Mouse (Mus musculus): ENCODE data around the gene Gabbr1. TPM values are rescaled to one million over a fixed set of nuclear protein-coding genes. Genes with fewer than 3 reads are reported as not detected.
A peak's percentile ranks its signal among the peaks of the same experiment; 100 is the strongest.
"Not testable (repeated sequence)": the region's sequence is repeated elsewhere in the genome, so short reads cannot be mapped to it uniquely, and the experiment has no call there.

Gabbr1 gene
- polyA plus RNA-seq, 1 experiment from 2014 or later: 4.6 TPM

DNA sequence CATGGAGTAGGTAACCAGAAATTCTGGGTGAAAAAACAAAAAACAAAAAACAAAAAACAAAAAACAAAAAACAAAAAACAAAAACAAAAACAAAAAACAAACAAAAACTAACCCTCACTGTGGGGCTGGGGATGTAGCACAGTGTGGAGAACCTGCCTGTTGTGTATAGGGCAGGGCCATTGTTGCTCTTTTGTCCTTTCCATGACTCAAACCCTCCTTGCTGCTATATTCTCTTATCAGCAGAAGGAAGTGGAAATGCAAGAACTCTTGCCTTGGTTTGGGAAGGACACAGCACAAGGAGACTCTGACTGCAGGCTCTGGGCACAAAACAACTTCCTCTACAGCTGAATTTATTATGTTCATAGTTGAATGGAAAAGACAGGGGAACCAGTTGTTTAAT lies 29.4 kb upstream of the Gabbr1 start:
- ATAC-seq (replicated peaks; ENCODE audit: insufficient number of reproducible peaks, insufficient read depth, low FRiP score, low read depth): no peak

DNA sequence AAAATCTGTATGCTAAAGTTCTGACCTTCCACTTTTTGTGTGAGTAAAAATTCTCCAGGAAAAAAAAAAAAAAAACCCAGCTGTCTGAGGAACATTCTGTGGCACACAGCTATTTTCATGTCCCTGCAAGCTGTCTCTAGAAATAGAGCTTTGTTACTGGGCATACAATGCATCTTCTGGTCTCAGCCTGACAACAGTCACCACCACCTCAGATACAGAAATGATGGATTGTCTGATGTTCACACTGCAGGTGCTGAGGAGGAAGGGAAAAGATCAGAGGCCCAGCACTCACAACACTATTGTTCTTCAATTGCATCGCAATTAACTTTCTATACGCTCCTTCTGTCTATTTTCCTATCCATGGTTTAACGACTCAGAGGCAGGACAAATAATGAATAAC lies 27.4 kb upstream of the Gabbr1 start:
- H3K9me3 ChIP-seq (replicated peaks): no peaks in the 10 kb centered on the region
- H3K9ac ChIP-seq: no peak overlapping the region
- no peak overlapping the region for H3K27ac ChIP-seq
- H3K27me3 ChIP-seq: no peaks in the 10 kb centered on the region
- no peaks in the 10 kb centered on the region for H3K36me3 ChIP-seq
- H3K4me2 ChIP-seq: no peak overlapping the region
- ATAC-seq (replicated peaks; ENCODE audit: insufficient number of reproducible peaks, insufficient read depth, low FRiP score, low read depth): no peak
- H3K4me1 ChIP-seq (replicated peaks): no peaks in the 10 kb centered on the region
- no peak overlapping the region for H3K4me3 ChIP-seq
- WGBS: 80% methylated on average over 3 of the region's 3 CpGs

More for the DNA sequence above, 29.4 kb upstream of the Gabbr1 start:
- Histone ChIP-seq H3K4me2 (no peak overlapping the region), H3K9me3 (replicated peaks) (no peaks in the 10 kb centered on the region), H3K9ac (no peak overlapping the region), H3K27ac (no peak overlapping the region), H3K4me3 (no peak overlapping the region), H3K27me3 (no peaks in the 10 kb centered on the region), H3K4me1 (replicated peaks) (no peaks in the 10 kb centered on the region), H3K36me3 (no peaks in the 10 kb centered on the region)

DNA sequence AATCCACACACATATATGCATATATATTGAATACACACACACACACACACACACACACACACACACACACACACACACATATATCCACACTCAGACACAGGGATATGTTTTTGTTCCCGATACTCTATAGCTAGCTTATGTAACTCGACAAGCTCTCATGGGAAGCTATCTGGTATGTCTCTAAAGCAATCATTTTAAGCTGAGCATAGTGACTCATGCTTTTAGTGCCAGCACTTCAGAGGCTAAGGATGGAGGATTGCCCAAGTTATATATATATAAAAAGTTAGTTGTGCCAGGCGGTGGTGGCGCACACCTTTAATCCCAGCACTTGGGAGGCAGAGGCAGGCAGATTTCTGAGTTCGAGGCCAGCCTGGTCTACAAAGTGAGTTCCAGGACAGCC lies 26.5 kb upstream of the Gabbr1 start:
- H3K9ac ChIP-seq; H3K4me3 ChIP-seq; H3K27me3 ChIP-seq; H3K36me3 ChIP-seq; H3K4me1 ChIP-seq (replicated peaks); H3K27ac ChIP-seq; H3K9me3 ChIP-seq (replicated peaks); H3K4me2 ChIP-seq; ATAC-seq (replicated peaks; ENCODE audit: insufficient number of reproducible peaks, insufficient read depth, low FRiP score, low read depth): not testable (repeated sequence)
- WGBS: 82% methylated on average over 5 of the region's 5 CpGs

DNA sequence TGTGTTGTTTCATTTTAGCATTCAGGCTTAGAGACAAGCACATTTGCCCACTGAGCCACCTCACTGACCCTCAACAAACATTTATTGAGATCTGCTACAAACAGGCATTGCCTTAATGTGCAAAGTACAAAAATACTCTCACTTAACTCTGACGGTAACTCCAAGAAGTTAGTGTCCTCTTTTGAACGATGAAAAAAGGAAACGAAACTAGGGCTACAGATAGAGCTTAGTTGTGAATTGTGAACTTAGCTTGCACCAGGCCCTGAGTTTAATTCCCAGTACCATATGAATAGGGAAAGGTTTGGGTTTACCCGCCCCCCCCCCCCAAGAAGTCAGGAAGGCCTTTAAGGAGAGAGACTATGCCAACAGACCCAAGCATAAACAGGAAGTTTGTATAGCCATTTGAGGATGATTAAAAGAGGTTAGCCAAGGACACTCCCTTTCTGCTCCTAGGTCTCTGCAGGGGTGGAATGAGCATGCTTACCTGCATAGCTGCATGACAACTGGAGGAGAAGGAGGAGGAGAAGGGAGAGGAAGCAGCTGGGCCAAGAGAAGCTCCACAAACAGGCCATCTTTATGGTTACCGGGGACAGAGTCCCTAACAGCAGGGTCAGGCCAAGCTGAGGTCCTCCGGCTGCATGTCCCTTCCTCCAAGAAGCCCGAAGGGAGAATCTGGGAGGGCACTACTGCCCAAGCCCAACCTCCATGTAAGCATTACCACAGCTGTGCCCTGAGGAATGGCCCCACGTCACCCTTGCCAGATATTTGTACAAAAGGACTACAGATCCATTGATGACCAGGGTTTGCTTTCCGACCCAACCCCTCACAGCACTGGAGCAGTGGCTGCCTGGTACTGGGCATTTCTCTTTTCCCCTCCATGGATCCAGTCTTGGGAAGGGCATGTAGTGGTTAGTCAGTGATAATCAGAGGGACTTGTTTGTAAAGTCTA lies 22.9 kb upstream of the Gabbr1 start, which contains the start of gene Mog:
TSS of gene Mog (minus strand) at position 771 of the 949 bp plus-strand sequence.
- Histone ChIP-seq H3K4me3 (no peak within 1 kb of the TSS), H3K9me3 (replicated peaks) (no peaks in the 10 kb centered on the region), H3K27me3 (no peaks in the 10 kb centered on the region), H3K9ac (no peak within 1 kb of the TSS), H3K4me1 (replicated peaks) (no peaks in the 10 kb centered on the region), H3K36me3 (no peaks in the 10 kb centered on the region), H3K27ac (no peak within 1 kb of the TSS), H3K4me2 (no peak within 1 kb of the TSS)
- ATAC-seq (replicated peaks; ENCODE audit: insufficient number of reproducible peaks, insufficient read depth, low FRiP score, low read depth): no peak
- WGBS: 66% methylated on average over 9 of the region's 9 CpGs

DNA sequence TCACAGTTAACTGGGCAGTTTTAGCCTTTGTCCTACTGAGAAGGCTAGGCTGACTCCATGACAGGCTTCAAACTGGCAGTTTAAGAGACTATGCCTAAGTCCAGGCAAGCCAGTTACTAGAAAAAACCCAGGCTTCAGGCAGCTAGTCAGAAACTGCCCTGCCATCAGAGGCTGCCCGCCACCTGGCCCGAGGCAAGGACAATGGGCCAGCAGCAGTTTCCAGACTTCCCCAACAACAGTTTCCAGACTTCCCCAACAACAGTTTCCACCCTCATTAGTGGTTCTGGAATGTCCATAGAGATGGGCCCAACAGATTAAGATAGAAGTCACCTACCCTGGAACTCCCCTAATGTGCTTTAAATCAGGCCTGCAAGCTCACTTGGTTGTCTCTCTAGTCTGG lies 19.3 kb upstream of the Gabbr1 start:
- WGBS: 82% methylated on average over 2 of the region's 2 CpGs
- no peak for ATAC-seq (replicated peaks; ENCODE audit: insufficient number of reproducible peaks, insufficient read depth, low FRiP score, low read depth)
- Histone ChIP-seq H3K9me3 (replicated peaks) (no peaks in the 10 kb centered on the region), H3K4me1 (replicated peaks) (peaks cover 3% of the 10 kb centered on the region), H3K9ac (no peak overlapping the region), H3K4me3 (no peak overlapping the region), H3K4me2 (no peak overlapping the region), H3K27ac (no peak overlapping the region), H3K27me3 (no peaks in the 10 kb centered on the region), H3K36me3 (no peaks in the 10 kb centered on the region)

DNA sequence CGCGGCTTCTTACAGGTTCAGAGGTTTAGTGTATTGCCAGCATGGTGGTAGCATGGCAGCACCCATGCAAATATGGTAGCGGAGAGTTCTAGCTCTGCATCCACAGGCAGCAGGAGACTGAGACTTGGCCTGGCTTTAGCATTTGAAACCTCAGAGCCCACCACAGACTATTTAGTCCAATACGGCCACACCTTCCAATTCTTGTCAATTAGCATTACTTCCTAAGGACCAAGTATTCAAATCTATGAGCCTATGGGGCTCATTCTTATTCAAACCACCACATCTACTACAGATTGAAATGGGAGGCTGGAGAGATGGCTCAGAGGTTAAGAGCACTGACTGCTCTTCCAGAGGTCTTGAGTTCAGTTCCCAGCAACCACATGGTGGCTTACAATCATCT lies 18.3 kb upstream of the Gabbr1 start:
- Histone ChIP-seq H3K27ac (no peak overlapping the region; the same call in 1 of the 2 replicates), H3K9me3 (replicated peaks) (no peaks in the 10 kb centered on the region)
- 92% methylated on average over 4 of the region's 4 CpGs for WGBS

DNA sequence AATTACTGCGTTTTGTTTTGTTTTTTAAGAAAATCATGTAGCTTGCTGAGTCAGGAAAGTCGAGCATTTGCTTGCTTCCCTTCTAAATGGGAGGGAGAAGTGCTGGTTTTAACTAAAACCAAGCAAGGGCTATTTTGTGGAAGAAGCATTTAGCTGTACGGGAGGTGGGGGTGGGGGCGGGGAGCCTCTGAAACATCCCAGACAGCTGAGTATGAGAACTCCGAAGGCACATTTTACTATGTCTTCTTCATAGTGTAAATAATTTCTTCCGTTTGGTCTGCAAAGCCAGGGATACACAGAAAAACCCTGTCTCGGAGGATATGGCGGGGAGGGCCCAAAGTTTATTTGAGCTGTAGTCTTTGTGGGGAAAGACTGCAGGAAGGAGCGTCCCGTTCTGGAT lies 17.6 kb upstream of the Gabbr1 start:
- ATAC-seq (replicated peaks; ENCODE audit: insufficient number of reproducible peaks, insufficient read depth, low FRiP score, low read depth): no peak
- no peaks in the 10 kb centered on the region for H3K9me3 ChIP-seq (replicated peaks)
- peak overlapping the region; percentile 64 for H3K4me3 ChIP-seq
- WGBS: 9% methylated on average over 10 of the region's 10 CpGs
- no peaks in the 10 kb centered on the region for H3K36me3 ChIP-seq
- peaks cover 3% of the 10 kb centered on the region for H3K4me1 ChIP-seq (replicated peaks)
- peak overlapping the region; percentile 56; the same call in 1 of the 2 replicates for H3K9ac ChIP-seq
- H3K4me2 ChIP-seq: peak overlapping the region; percentile 66
- H3K27ac ChIP-seq: peak overlapping the region; percentile 87
- H3K27me3 ChIP-seq: no peaks in the 10 kb centered on the region

More for the DNA sequence above, 18.3 kb upstream of the Gabbr1 start:
- no peak overlapping the region for H3K9ac ChIP-seq
- H3K36me3 ChIP-seq: no peaks in the 10 kb centered on the region
- no peak overlapping the region for H3K4me3 ChIP-seq
- no peaks in the 10 kb centered on the region for H3K27me3 ChIP-seq
- peaks cover 3% of the 10 kb centered on the region for H3K4me1 ChIP-seq (replicated peaks)
- no peak for ATAC-seq (replicated peaks; ENCODE audit: insufficient number of reproducible peaks, insufficient read depth, low FRiP score, low read depth)
- H3K4me2 ChIP-seq: no peak overlapping the region

DNA sequence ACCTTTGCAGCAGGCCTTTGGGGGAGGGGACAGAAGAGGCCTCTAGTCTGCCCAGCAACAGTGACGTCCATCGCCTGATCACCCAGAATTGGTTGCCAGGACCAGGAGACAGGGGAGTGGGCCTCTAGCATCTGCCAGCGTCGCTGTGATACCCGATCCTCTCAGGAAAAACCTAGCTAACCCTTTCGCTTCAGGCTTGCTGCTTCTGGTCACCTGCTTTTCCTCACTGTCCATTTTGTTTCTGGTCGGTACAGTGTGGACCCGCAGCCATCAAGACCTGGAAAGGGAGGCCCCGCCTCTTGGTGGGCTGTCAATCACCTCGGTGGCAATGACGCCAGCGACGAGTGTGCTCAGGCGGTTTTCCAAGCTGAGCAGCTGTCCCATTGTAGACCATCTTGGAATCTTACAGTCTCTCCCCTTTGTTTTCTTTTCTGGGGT lies 17.1 kb upstream of the Gabbr1 start:
- under 1% methylated on average over 14 of the region's 14 CpGs for WGBS
- H3K27ac ChIP-seq: peak overlapping the region; percentile 87
- no peaks in the 10 kb centered on the region for H3K36me3 ChIP-seq
- peak overlapping the region; percentile 66 for H3K4me2 ChIP-seq
- ATAC-seq (replicated peaks; ENCODE audit: insufficient number of reproducible peaks, insufficient read depth, low FRiP score, low read depth): peak; percentile 97
- no peaks in the 10 kb centered on the region for H3K27me3 ChIP-seq
- H3K9ac ChIP-seq: peak overlapping the region; percentile 56
- peak overlapping the region; percentile 64 for H3K4me3 ChIP-seq
- no peaks in the 10 kb centered on the region for H3K9me3 ChIP-seq (replicated peaks)
- peaks cover 3% of the 10 kb centered on the region for H3K4me1 ChIP-seq (replicated peaks)

DNA sequence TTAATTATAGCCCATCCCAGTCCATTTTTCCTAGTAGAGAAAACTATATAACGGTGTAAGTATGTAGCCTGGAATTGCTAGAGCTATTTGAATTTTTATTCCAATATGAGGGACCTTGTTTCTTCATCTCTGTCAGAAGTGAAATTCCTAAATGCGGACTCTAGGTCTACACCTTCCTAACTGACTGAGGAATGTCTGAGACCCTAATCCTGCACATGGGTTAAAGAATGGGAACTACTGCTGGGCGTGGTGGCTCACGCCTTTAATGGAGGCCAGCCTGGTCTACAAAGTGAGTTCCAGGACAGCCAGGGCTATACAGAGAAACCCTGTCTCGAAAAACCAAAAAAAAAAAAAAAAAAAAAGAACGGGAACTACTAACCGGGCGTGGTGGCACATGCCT lies 16.6 kb upstream of the Gabbr1 start:
- no peaks in the 10 kb centered on the region for H3K27me3 ChIP-seq
- ATAC-seq (replicated peaks; ENCODE audit: insufficient number of reproducible peaks, insufficient read depth, low FRiP score, low read depth): no peak
- H3K4me1 ChIP-seq (replicated peaks): peaks cover 3% of the 10 kb centered on the region
- no peak overlapping the region for H3K9ac ChIP-seq
- peak overlapping the region; percentile 64 for H3K4me3 ChIP-seq
- H3K36me3 ChIP-seq: no peaks in the 10 kb centered on the region
- H3K27ac ChIP-seq: peak overlapping the region; percentile 87
- 67% methylated on average over 8 of the region's 8 CpGs for WGBS
- peak overlapping the region; percentile 66 for H3K4me2 ChIP-seq
- H3K9me3 ChIP-seq (replicated peaks): no peaks in the 10 kb centered on the region

DNA sequence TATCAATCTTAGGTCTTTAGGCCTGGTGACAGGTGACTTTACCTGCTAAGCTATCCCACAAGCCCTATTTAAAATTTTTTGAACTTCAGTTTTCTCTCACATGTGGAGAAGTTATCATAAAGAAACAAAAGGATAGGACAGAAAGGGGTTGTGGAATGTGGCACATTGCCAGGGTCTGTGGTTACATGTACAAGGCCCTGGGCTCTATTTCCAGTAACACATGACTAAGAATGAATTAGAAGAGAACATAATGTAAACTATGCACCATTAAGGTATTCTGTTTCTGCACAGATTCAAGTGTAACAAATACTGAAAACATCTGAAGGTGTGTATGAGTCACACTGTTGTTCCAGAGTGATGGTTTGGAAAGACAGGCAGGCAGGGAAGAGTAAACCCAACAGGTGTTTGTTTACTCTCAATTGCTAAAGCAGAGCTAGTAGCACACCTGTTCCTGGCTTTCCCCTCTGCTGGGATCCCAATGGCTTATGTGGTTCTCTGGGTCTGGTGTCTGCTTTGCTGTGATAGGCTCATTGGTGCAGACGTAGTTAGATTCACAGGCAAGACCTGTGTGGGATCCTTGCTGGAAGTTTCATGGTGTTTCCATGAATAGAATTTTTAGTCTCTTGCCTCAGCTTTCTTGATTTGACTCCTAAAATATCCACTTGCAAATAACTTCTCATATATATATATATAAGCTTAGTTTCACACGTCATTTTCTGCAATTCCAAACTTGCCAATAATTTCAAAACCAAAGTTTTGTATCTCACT lies 6.5 kb upstream of the Gabbr1 start:
- H3K27me3 ChIP-seq: no peaks in the 10 kb centered on the region
- H3K9me3 ChIP-seq (replicated peaks): no peaks in the 10 kb centered on the region
- H3K4me3 ChIP-seq: no peak overlapping the region
- 62% methylated on average over 2 of the region's 2 CpGs for WGBS
- no peaks in the 10 kb centered on the region for H3K4me1 ChIP-seq (replicated peaks)
- H3K4me2 ChIP-seq: no peak overlapping the region
- no peaks in the 10 kb centered on the region for H3K36me3 ChIP-seq
- no peak overlapping the region for H3K9ac ChIP-seq
- ATAC-seq (replicated peaks; ENCODE audit: insufficient number of reproducible peaks, insufficient read depth, low FRiP score, low read depth): no peak
- no peak overlapping the region for H3K27ac ChIP-seq

DNA sequence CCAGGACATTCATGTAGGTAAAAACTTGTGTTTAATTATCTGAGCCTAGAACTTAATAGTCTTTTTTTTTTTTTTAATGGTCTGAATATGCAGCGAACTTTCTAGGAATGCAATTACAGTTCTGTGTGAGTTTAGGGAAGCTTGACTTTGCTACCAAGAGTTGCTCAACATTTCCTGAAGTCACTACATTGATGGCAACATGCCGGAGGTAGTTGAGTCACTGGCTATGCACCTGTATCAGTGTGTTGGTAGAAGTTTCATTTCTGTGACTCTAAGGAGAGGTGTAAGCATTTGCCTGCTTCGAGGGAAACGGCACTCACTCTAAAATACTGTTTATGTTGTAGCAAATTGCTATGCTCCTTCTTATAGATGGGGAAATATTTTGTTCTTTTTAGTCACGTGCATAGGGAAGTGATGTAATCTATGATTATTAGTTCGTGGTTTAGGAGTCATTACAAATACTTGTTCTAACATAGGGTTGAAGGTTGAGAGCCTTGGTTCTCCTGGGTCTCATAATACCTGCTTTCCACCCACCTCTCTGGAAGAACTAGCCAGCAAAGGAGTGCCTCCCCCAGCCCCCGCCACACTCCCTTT lies 1.0 kb upstream of the Gabbr1 start:
- Histone ChIP-seq H3K4me2 (peak overlapping the region; percentile 97), H3K9ac (peak overlapping the region; percentile 85; the same call in 1 of the 2 replicates), H3K27ac (no peak overlapping the region), H3K27me3 (peaks cover 19% of the 10 kb centered on the region), H3K9me3 (replicated peaks) (no peaks in the 10 kb centered on the region), H3K4me1 (replicated peaks) (peaks cover 20% of the 10 kb centered on the region), H3K4me3 (peak overlapping the region; percentile 92), H3K36me3 (no peaks in the 10 kb centered on the region)
- WGBS: 75% methylated on average over 7 of the region's 7 CpGs
- no peak for ATAC-seq (replicated peaks; ENCODE audit: insufficient number of reproducible peaks, insufficient read depth, low FRiP score, low read depth)
